Mouse (Mus musculus) neural tube, embryonic 11.5 days (tissue): ENCODE data around the gene Pdzk1ip1. TPM values are rescaled to one million over a fixed set of nuclear protein-coding genes. Genes with fewer than 3 reads are reported as not detected.

ENCODE experiments used
- ATAC-seq: fragments of 200-750 bp; cut with Nextera tagmentation; 2 replicates; pipeline ENCODE4 v1.8.0; 2017; ENCODE audit warnings: moderate number of reproducible peaks, mild to moderate bottlenecking, moderate TSS enrichment, moderate library complexity; ENCODE audit not compliant: insufficient read depth, low FRiP score, low TSS enrichment
- DNase-seq: peaks from one replicate; pipeline ENCODE4 v3.0.0-alpha.2; 2015; ENCODE audit warnings: low spot score
- H3K27ac ChIP-seq: fragments of 300-500 bp; sonication (generic); 2 replicates; pipeline ENCODE4 v1.5.1; 2014; ENCODE audit warnings: low read depth, mild to moderate bottlenecking, low read length
- H3K27me3 ChIP-seq: fragments of 300-500 bp; sonication (generic); 2 replicates; pipeline ENCODE4 v1.6.1; 2014; ENCODE audit warnings: mild to moderate bottlenecking, low read length, mixed read lengths; ENCODE audit not compliant: control insufficient read depth, insufficient read depth
- H3K36me3 ChIP-seq: fragments of 300-500 bp; sonication (generic); 2 replicates; pipeline ENCODE4 v1.6.1; 2014; ENCODE audit warnings: mild to moderate bottlenecking, low read length, moderate library complexity, mixed read lengths; ENCODE audit not compliant: control insufficient read depth, insufficient read depth
- H3K4me1 ChIP-seq: fragments of 300-500 bp; sonication (generic); 2 replicates; pipeline ENCODE4 v1.6.1; 2014; ENCODE audit warnings: low read length, mixed read lengths; ENCODE audit not compliant: control insufficient read depth, insufficient read depth
- H3K4me2 ChIP-seq: fragments of 300-500 bp; sonication (generic); 2 replicates; pipeline ENCODE4 v1.6.1; 2014; ENCODE audit warnings: low read depth, mild to moderate bottlenecking, moderate library complexity
- H3K4me3 ChIP-seq: fragments of 300-500 bp; sonication (generic); 2 replicates; pipeline ENCODE4 v1.5.1; 2014; ENCODE audit warnings: low read depth, low read length
- H3K9ac ChIP-seq: fragments of 300-500 bp; sonication (generic); 2 replicates; pipeline ENCODE4 v1.6.1; 2014; ENCODE audit warnings: mild to moderate bottlenecking, low read length
- H3K9me3 ChIP-seq: fragments of 300-500 bp; sonication (generic); 2 replicates; pipeline ENCODE4 v1.6.1; 2016; ENCODE audit warnings: low read length; ENCODE audit not compliant: control insufficient read depth
- WGBS: fragments of 180-500 bp; shearing (Covaris S2); extraction: QIAGEN DNeasy Blood & Tissue Kit; methylation state at CpG from one replicate; pipeline ENCODE4 v1.1.7; 2014; 5-methylcytosine and 5-hydroxymethylcytosine counted together
- polyA plus RNA-seq: library from polyadenylated mRNA; unstranded; fragments of >200 nt; fragmentation: Nextera tagmentation; extraction: Ambion mirVana; gene quantifications from 2 replicates; pipeline ENCODE4 v1.2.1, GENCODE M21; 2014

The Pdzk1ip1 gene
- polyA plus RNA-seq, 1 experiment from 2014 or later: 14.7 TPM

GRCm38 (mm10) chr4:115121608-115122007 is 33.1 kb downstream of the Pdzk1ip1 start:
- 84% methylated on average over 5 of the region's 5 CpGs for WGBS
- DNase-seq (no peak), ATAC-seq (no peak)
- Histone ChIP-seq H3K4me3 (no peak overlapping the region), H3K27me3 (no peaks in the 10 kb centered on the region), H3K9me3 (no peaks in the 10 kb centered on the region), H3K4me1 (no peaks in the 10 kb centered on the region), H3K9ac (no peak overlapping the region), H3K36me3 (no peaks in the 10 kb centered on the region), H3K27ac (no peak overlapping the region), H3K4me2 (no peak overlapping the region)

GRCm38 (mm10) chr4:115123507-115123906 is 35.0 kb downstream of the Pdzk1ip1 start:
- DNase-seq (no peak), ATAC-seq (no peak)
- Histone ChIP-seq H3K4me1 (no peaks in the 10 kb centered on the region), H3K36me3 (no peaks in the 10 kb centered on the region), H3K27ac (no peak overlapping the region), H3K9me3 (no peaks in the 10 kb centered on the region), H3K4me2 (no peak overlapping the region), H3K9ac (no peak overlapping the region), H3K4me3 (no peak overlapping the region), H3K27me3 (no peaks in the 10 kb centered on the region)
- WGBS: 57% methylated on average over 2 of the region's 2 CpGs

- Histone ChIP-seq H3K36me3 (no peaks in the 10 kb centered on the region), H3K4me2 (no peak overlapping the region), H3K9ac (no peak overlapping the region), H3K9me3 (no peaks in the 10 kb centered on the region), H3K4me3 (no peak overlapping the region), H3K27me3 (no peaks in the 10 kb centered on the region), H3K27ac (no peak overlapping the region), H3K4me1 (no peaks in the 10 kb centered on the region)
- DNase-seq (no peak), ATAC-seq (no peak)
Measured at GRCm38 (mm10) chr4:115124713-115125112, 36.2 kb downstream of the Pdzk1ip1 start.

GRCm38 (mm10) chr4:115133085-115133484 is 44.6 kb downstream of the Pdzk1ip1 start:
- H3K4me2 ChIP-seq: peak overlapping the region; percentile 63; the same call in 1 of the 2 replicates
- H3K27me3 ChIP-seq: peaks cover 7% of the 10 kb centered on the region; the same call in 1 of the 2 replicates
- no peaks in the 10 kb centered on the region for H3K9me3 ChIP-seq
- no peak for DNase-seq
- no peaks in the 10 kb centered on the region for H3K36me3 ChIP-seq
- WGBS: 6% methylated on average over 5 of the region's 5 CpGs
- no peak overlapping the region for H3K9ac ChIP-seq
- no peak overlapping the region for H3K27ac ChIP-seq
- peaks cover 4% of the 10 kb centered on the region; the same call in 1 of the 2 replicates for H3K4me1 ChIP-seq
- ATAC-seq: no peak
- no peak overlapping the region; the same call in 1 of the 2 replicates for H3K4me3 ChIP-seq

- Histone ChIP-seq H3K36me3 (no peaks in the 10 kb centered on the region), H3K9me3 (no peaks in the 10 kb centered on the region), H3K27ac (no peak within 1 kb of the TSS), H3K27me3 (peaks cover 7% of the 10 kb centered on the region; the same call in 1 of the 2 replicates), H3K4me2 (peak within 1 kb of the TSS; percentile 63), H3K4me3 (peak within 1 kb of the TSS; percentile 31), H3K9ac (peak within 1 kb of the TSS; percentile 32; the same call in 1 of the 2 replicates), H3K4me1 (peaks cover 4% of the 10 kb centered on the region; the same call in 1 of the 2 replicates)
- WGBS: under 1% methylated on average over 29 of the region's 29 CpGs
- peak; percentile 48 for DNase-seq
- peak; percentile 73 for ATAC-seq
Measured at GRCm38 (mm10) chr4:115133621-115134295, 45.2 kb downstream of the Pdzk1ip1 start, which contains the start of gene Cyp4x1. Gene Cyp4x1, minus strand, starts transcription at chr4:115134281.

- ATAC-seq: no peak
Measured at GRCm38 (mm10) chr4:115134296-115134630, 45.8 kb downstream of the Pdzk1ip1 start.

More at GRCm38 (mm10) chr4:115134296-115134630, 45.8 kb downstream of the Pdzk1ip1 start:
- peaks cover 7% of the 10 kb centered on the region; the same call in 1 of the 2 replicates for H3K27me3 ChIP-seq
- H3K9me3 ChIP-seq: no peaks in the 10 kb centered on the region
- 15% methylated on average over 7 of the region's 7 CpGs for WGBS
- peak overlapping the region; percentile 31; the same call in 1 of the 2 replicates for H3K4me3 ChIP-seq
- H3K4me2 ChIP-seq: peak overlapping the region; percentile 63
- DNase-seq: no peak
- H3K27ac ChIP-seq: no peak overlapping the region
- no peaks in the 10 kb centered on the region for H3K36me3 ChIP-seq
- H3K9ac ChIP-seq: no peak overlapping the region
- peaks cover 4% of the 10 kb centered on the region; the same call in 1 of the 2 replicates for H3K4me1 ChIP-seq

Other genes starting within 250 kb of the Pdzk1ip1 start
- gene Foxd2, start 179.8 kb upstream of the Pdzk1ip1 start, polyA plus RNA-seq: 0.53 and 1.2 TPM in 2 replicates
- not detected in 2 replicates for gene Foxe3, start 162.7 kb upstream of the Pdzk1ip1 start, polyA plus RNA-seq
- gene Cmpk1, start 101.5 kb upstream of the Pdzk1ip1 start, polyA plus RNA-seq: 141 and 150 TPM in 2 replicates
- gene Stil, start 88.5 kb upstream of the Pdzk1ip1 start, polyA plus RNA-seq: 15.3 and 18.9 TPM in 2 replicates
- 6.7 and 7.5 TPM in 2 replicates for gene Tal1, start 32.3 kb upstream of the Pdzk1ip1 start, polyA plus RNA-seq
- 1.2 and 2.3 TPM in 2 replicates for gene Cyp4x1, start 45.6 kb downstream of the Pdzk1ip1 start, polyA plus RNA-seq
- gene Cyp4a29, start 153.4 kb downstream of the Pdzk1ip1 start, polyA plus RNA-seq: not detected in 2 replicates
- not detected in 2 replicates for gene Cyp4a12a, start 210.3 kb downstream of the Pdzk1ip1 start, polyA plus RNA-seq